Mouse (Mus musculus) MEL (cell line): ENCODE results near the gene Agfg2. TPM values are rescaled to one million over a fixed set of nuclear protein-coding genes. Genes with fewer than 3 reads are reported as not detected.

Experiments used
- DNase-seq: peaks from one replicate; pipeline ENCODE4 v3.0.0; 2011; ENCODE audit warnings: low read depth, low spot score
- H3K27ac ChIP-seq: 2 replicates; pipeline ENCODE4 v1.5.1; 2012; ENCODE audit warnings: low read depth, mild to moderate bottlenecking, control low read depth, low read length, moderate library complexity; ENCODE audit not compliant: control insufficient read depth
- H3K27me3 ChIP-seq, 2 experiments: fragments of 150-350 bp in 1 of 2; sonication (generic) in 1 of 2; 2 replicates each; pipeline ENCODE4 v1.6.1; 2012; ENCODE audit warnings: low read length in 2 of 2, mild to moderate bottlenecking in 2 of 2, improper control_type of control experiment in 1 of 2, moderate library complexity in 1 of 2; ENCODE audit not compliant: insufficient read depth in 2 of 2, control insufficient read depth in 1 of 2
- H3K36me3 ChIP-seq, 2 experiments: 2 replicates each; pipeline ENCODE4 v1.6.1; 2012 to 2014; ENCODE audit warnings: low read length in 2 of 2, improper control_type of control experiment in 1 of 2, inconsistent platforms in 1 of 2, mild to moderate bottlenecking in 1 of 2; ENCODE audit not compliant: insufficient read depth in 2 of 2, control insufficient read depth in 1 of 2
- H3K4me1 ChIP-seq, 2 experiments: fragments of 150-350 bp in 1 of 2; sonication (generic) in 1 of 2; 2 replicates each; pipeline ENCODE4 v1.6.1; 2012; ENCODE audit warnings: low read length in 2 of 2, improper control_type of control experiment in 1 of 2, mild to moderate bottlenecking in 1 of 2; ENCODE audit not compliant: insufficient read depth in 2 of 2, control insufficient read depth in 1 of 2
- H3K4me3 ChIP-seq, 2 experiments: fragments of 150-350 bp in 1 of 2; sonication (generic) in 1 of 2; 2 replicates each; pipeline ENCODE4 v1.5.1; 2012; ENCODE audit warnings: low read depth in 2 of 2, low read length in 2 of 2, mild to moderate bottlenecking in 2 of 2, moderate library complexity in 2 of 2, control low read depth in 1 of 2, improper control_type of control experiment in 1 of 2; ENCODE audit not compliant: control insufficient read depth in 1 of 2, insufficient read depth in 1 of 2
- H3K79me2 ChIP-seq: 2 replicates; pipeline ENCODE4 v1.6.1; 2012; ENCODE audit warnings: mild to moderate bottlenecking, low read length, moderate library complexity; ENCODE audit not compliant: control insufficient read depth, poor library complexity, insufficient read depth
- H3K9ac ChIP-seq: 2 replicates; pipeline ENCODE4 v1.6.1; 2012; ENCODE audit warnings: low read depth, mild to moderate bottlenecking, control low read depth, low read length, moderate library complexity; ENCODE audit not compliant: control insufficient read depth, poor library complexity, severe bottlenecking
- H3K9me3 ChIP-seq: fragments of 150-350 bp; sonication (generic); replicated peaks from 2 replicates; pipeline ENCODE4 v1.6.1; 2012; ENCODE audit warnings: mild to moderate bottlenecking, low read length, improper control_type of control experiment, moderate library complexity; ENCODE audit not compliant: insufficient read depth
- CHD1 ChIP-seq: IDR thresholded peaks from 2 replicates; pipeline ENCODE4 v1.6.1; 2012; ENCODE audit warnings: low read depth, mild to moderate bottlenecking, inconsistent platforms, low read length, improper control_type of control experiment
- CHD2 ChIP-seq: IDR thresholded peaks from 2 replicates; pipeline ENCODE4 v1.6.1; 2011; ENCODE audit warnings: low read length, improper control_type of control experiment
- E2F4 ChIP-seq: IDR thresholded peaks from 2 replicates; pipeline ENCODE4 v1.6.1; 2011; ENCODE audit warnings: low read depth, low read length, improper control_type of control experiment, borderline replicate concordance
- ELF1 ChIP-seq: IDR thresholded peaks from 2 replicates; pipeline ENCODE4 v1.6.1; 2014; ENCODE audit warnings: low read depth, mild to moderate bottlenecking, inconsistent platforms, low read length, improper control_type of control experiment, moderate library complexity
- EP300 ChIP-seq, 2 experiments: IDR thresholded peaks; 2 replicates each; pipeline ENCODE4 v1.6.1; 2011; ENCODE audit warnings: improper control_type of control experiment in 2 of 2, low read length in 2 of 2, low read depth in 1 of 2, mild to moderate bottlenecking in 1 of 2
- ETS1 ChIP-seq: IDR thresholded peaks from 2 replicates; pipeline ENCODE4 v1.6.1; 2012; ENCODE audit warnings: low read depth, mild to moderate bottlenecking, inconsistent platforms, low read length, improper control_type of control experiment, moderate library complexity
- GABPA ChIP-seq: IDR thresholded peaks from 2 replicates; pipeline ENCODE4 v1.6.1; 2012; ENCODE audit warnings: low read depth, mild to moderate bottlenecking, inconsistent platforms, low read length, improper control_type of control experiment, moderate library complexity
- GATA1 ChIP-seq: IDR thresholded peaks from 2 replicates; pipeline ENCODE4 v1.6.1; 2011; ENCODE audit warnings: low read depth, low read length, improper control_type of control experiment
- HCFC1 ChIP-seq: IDR thresholded peaks from 2 replicates; pipeline ENCODE4 v1.6.1; 2012; ENCODE audit warnings: low read depth, mild to moderate bottlenecking, inconsistent platforms, low read length, improper control_type of control experiment, moderate library complexity
- JUND ChIP-seq: IDR thresholded peaks from 2 replicates; pipeline ENCODE4 v1.6.1; 2011; ENCODE audit warnings: low read depth, mild to moderate bottlenecking, improper control_type of control experiment, low read length
- MAFK ChIP-seq: IDR thresholded peaks from 2 replicates; pipeline ENCODE4 v1.6.1; 2011; ENCODE audit warnings: low read depth, mild to moderate bottlenecking, low read length, improper control_type of control experiment, borderline replicate concordance
- MAX ChIP-seq: IDR thresholded peaks from 2 replicates; pipeline ENCODE4 v1.6.1; 2011; ENCODE audit warnings: low read length, improper control_type of control experiment
- MXI1 ChIP-seq: IDR thresholded peaks from 2 replicates; pipeline ENCODE4 v1.6.1; 2011; ENCODE audit warnings: mild to moderate bottlenecking, low read depth, low read length, improper control_type of control experiment
- NELFE ChIP-seq: IDR thresholded peaks from 2 replicates; pipeline ENCODE4 v1.6.1; 2011; ENCODE audit warnings: low read depth, low read length, improper control_type of control experiment
- NRF1 ChIP-seq: IDR thresholded peaks from 2 replicates; pipeline ENCODE4 v1.6.1; 2014; ENCODE audit warnings: low read depth, mild to moderate bottlenecking, inconsistent platforms, low read length, improper control_type of control experiment, moderate library complexity; ENCODE audit not compliant: poor library complexity, insufficient read depth, severe bottlenecking
- POLR2A ChIP-seq, 2 experiments: IDR thresholded peaks; 2 replicates each; pipeline ENCODE4 v1.6.1; 2011 to 2012; ENCODE audit warnings: low read length in 2 of 2, mild to moderate bottlenecking in 2 of 2, control low read depth in 1 of 2, improper control_type of control experiment in 1 of 2, low read depth in 1 of 2, moderate library complexity in 1 of 2; ENCODE audit not compliant: control insufficient read depth in 1 of 2, insufficient read depth in 1 of 2, poor library complexity in 1 of 2
- RAD21 ChIP-seq: IDR thresholded peaks from 2 replicates; pipeline ENCODE4 v1.6.1; 2011; ENCODE audit warnings: mild to moderate bottlenecking, low read depth, low read length, improper control_type of control experiment
- SIN3A ChIP-seq: IDR thresholded peaks from 2 replicates; pipeline ENCODE4 v1.6.1; 2012; ENCODE audit warnings: low read length, improper control_type of control experiment, inconsistent platforms
- TBP ChIP-seq: IDR thresholded peaks from 2 replicates; pipeline ENCODE4 v1.8.0; 2011; ENCODE audit warnings: low read depth, low read length, improper control_type of control experiment
- TCF12 ChIP-seq: IDR thresholded peaks from 2 replicates; pipeline ENCODE4 v1.6.1; 2014; ENCODE audit warnings: low read depth, mild to moderate bottlenecking, inconsistent platforms, low read length, improper control_type of control experiment, moderate library complexity
- UBTF ChIP-seq: IDR thresholded peaks from 2 replicates; pipeline ENCODE4 v1.6.1; 2012; ENCODE audit warnings: low read depth, mild to moderate bottlenecking, inconsistent platforms, low read length, improper control_type of control experiment, moderate library complexity, borderline replicate concordance; ENCODE audit not compliant: insufficient read depth
- USF1 ChIP-seq: IDR thresholded peaks from 2 replicates; pipeline ENCODE4 v1.6.1; 2014; ENCODE audit warnings: low read depth, mild to moderate bottlenecking, inconsistent platforms, low read length, improper control_type of control experiment, moderate library complexity
- ZMIZ1 ChIP-seq: IDR thresholded peaks from 2 replicates; pipeline ENCODE4 v1.6.1; 2012; ENCODE audit warnings: low read depth, mild to moderate bottlenecking, inconsistent platforms, low read length, improper control_type of control experiment, moderate library complexity
- ZNF384 ChIP-seq: IDR thresholded peaks from 2 replicates; pipeline ENCODE4 v1.6.1; 2012; ENCODE audit warnings: low read depth, mild to moderate bottlenecking, inconsistent platforms, low read length, improper control_type of control experiment
- polyA plus RNA-seq, 2 experiments: library from polyadenylated mRNA; stranded (reverse) in 1 of 2; unstranded in 1 of 2; fragments of >175 nt in 1 of 2; fragments of >200 nt in 1 of 2; gene quantifications; 2 replicates each; pipeline versions ENCODE4 v1.2.1 to v1.2.4; 2012; ENCODE audit warnings: low replicate concordance in 2 of 2, low read depth in 1 of 2; ENCODE audit not compliant: insufficient read length in 2 of 2, insufficient read depth in 1 of 2, missing spikeins in 1 of 2
- total RNA-seq: library from RNA; depleted of rRNA; stranded (reverse); fragments of 300-350 nt; gene quantifications from 2 replicates; pipeline ENCODE4 v1.2.3, GENCODE M21; 2012

Agfg2 gene
- total and polyA plus RNA-seq, 3 experiments: 30.0 to 38.9 TPM; not detected in 1

DNA sequence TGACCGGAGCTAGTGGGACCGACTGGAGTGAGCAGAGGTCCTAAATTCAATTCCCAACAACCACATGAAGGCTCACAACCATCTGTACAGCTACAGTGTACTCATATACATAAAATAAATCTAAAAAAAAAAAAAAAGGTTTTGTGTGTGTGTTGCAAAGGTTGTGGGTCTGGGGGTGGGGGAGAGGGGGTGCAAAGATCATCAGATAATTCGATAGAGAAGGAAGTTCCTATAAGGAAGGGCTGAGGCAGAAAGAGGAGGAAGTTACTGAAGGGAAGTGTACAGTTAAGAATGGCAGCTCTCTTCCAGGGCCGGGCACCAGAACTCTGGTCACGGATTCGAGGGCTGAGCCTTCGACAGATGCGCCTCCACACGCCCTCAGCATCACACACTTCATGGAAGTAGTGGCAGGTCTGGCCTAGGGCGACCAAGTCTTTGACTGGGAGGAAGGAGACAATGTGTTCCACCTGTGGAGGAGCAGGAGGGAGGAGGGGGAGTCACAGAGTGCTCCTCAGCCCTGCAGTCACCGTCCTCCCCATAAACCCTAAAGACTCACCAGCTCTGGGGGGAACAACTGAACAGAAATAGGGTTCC, 60.5 kb downstream of the Agfg2 start:
- Histone ChIP-seq H3K9ac (peak overlapping the region; percentile 66), H3K4me3 (peak overlapping the region in 1 of 2 experiments; percentile 12; a peak in 1 of 4 replicates), H3K36me3 (peaks cover 0 to 21% of the 10 kb centered on the region in 2 experiments; a peak in 2 of 4 replicates), H3K27me3 (no peaks in the 10 kb centered on the region), H3K9me3 (no peaks in the 10 kb centered on the region), H3K27ac (peak overlapping the region; percentile 75), H3K4me1 (peaks cover 2 to 16% of the 10 kb centered on the region in 2 experiments), H3K79me2 (peaks cover under 1% of the 10 kb centered on the region; the same call in 1 of the 2 replicates)
- 0 out of 2 replicates have a peak, but pooled peaks have one; percentile 13 for TF ChIP-seq ETS1
- peak; percentile 22 to 24; a peak in 2 of 4 replicates for TF ChIP-seq EP300 (IDR thresholded peaks at IDR 0.05; ENCODE audit: low read depth in 1 of 2, low read length in 2 of 2)
- no peak for TF ChIP-seq CHD2
- TF ChIP-seq ZNF384: peak; percentile 66
- peak; percentile 35; the same call in 1 of the 2 replicates for TF ChIP-seq GATA1
- peak; percentile 57; the same call in 1 of the 2 replicates for TF ChIP-seq ELF1
- no peak for TF ChIP-seq SIN3A
- no peak for TF ChIP-seq MAX
- TF ChIP-seq USF1: no peak
- peak; percentile 59 for DNase-seq

DNA sequence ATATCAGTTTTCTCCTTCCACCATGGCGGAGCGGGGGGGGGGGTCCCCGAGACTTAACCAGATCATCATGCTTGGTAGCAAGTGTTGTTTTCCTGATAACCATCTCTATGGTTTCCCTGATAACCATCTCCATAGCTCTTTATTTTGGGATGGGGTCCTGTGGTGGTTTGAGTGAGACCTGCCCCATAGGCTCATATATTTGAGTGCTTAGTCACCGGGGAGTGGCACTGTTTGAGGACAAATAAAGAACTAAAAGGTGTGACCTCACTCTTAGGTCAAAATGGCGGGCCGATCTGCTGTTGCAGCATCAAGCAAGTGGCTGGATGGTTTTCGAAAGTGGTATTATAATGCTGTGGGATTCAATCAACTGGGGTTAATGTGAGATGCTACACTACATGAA, 69.2 kb downstream of the Agfg2 start:
- no peak for TF ChIP-seq GABPA
- TF ChIP-seq NELFE: no peak
- no peak for TF ChIP-seq E2F4
- TF ChIP-seq MAX: no peak
- no peak for TF ChIP-seq ZNF384
- TF ChIP-seq SIN3A: no peak
- TF ChIP-seq EP300 (IDR thresholded peaks at IDR 0.05; ENCODE audit: low read depth in 1 of 2, low read length in 2 of 2): no peak
- no peak for TF ChIP-seq TBP
- TF ChIP-seq TCF12: no peak
- no peak for TF ChIP-seq POLR2A (IDR thresholded peaks at IDR 0.05; ENCODE audit: control insufficient read depth in 1 of 2, insufficient read depth in 1 of 2, low read depth in 1 of 2, low read length in 2 of 2, poor library complexity in 1 of 2)
- no peak for TF ChIP-seq NRF1
- TF ChIP-seq JUND: no peak
- no peak for TF ChIP-seq RAD21
- no peak for TF ChIP-seq CHD1
- TF ChIP-seq HCFC1: no peak
- no peak for TF ChIP-seq UBTF
- TF ChIP-seq MAFK: no peak
- TF ChIP-seq MXI1: no peak
- no peak for TF ChIP-seq CHD2
- TF ChIP-seq ZMIZ1: no peak
- Histone ChIP-seq H3K4me3 (no peak overlapping the region), H3K79me2 (no peaks in the 10 kb centered on the region), H3K4me1 (no peaks in the 10 kb centered on the region), H3K27ac (no peak overlapping the region), H3K27me3 (no peaks in the 10 kb centered on the region), H3K9me3 (no peaks in the 10 kb centered on the region), H3K9ac (no peak overlapping the region), H3K36me3 (no peaks in the 10 kb centered on the region)
- no peak for DNase-seq
